Mouse (Mus musculus) yolk sac, embryonic 10.5 days (tissue): ENCODE data around the gene Wdr31.
"Not testable (repeated sequence)": the region's sequence is repeated elsewhere in the genome, so short reads cannot be mapped to it uniquely, and the experiment has no call there.

Experiments
- DNase-seq: peaks from one replicate; pipeline ENCODE4 v3.0.0-alpha.2; 2017; ENCODE audit warnings: low spot score

The Wdr31 gene

DNA sequence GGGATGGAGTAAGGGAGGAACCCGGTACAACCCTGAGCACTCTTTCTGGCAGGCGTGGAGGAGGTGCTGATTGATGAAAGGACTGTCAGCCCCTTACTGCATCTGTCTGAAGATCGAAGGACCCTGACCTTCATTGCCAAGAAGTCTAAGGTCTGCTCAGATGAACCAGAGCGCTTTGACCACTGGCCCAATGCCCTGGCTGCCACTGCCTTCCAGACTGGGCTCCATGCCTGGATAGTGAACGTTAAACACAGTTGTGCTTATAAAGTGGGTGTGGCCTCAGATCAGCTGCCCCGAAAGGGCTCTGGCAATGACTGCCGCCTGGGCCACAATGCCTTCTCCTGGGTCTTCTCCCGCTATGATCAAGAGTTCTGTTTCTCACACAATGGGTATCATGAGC, 25.2 kb upstream of the Wdr31 start:
- no peak for DNase-seq

DNA sequence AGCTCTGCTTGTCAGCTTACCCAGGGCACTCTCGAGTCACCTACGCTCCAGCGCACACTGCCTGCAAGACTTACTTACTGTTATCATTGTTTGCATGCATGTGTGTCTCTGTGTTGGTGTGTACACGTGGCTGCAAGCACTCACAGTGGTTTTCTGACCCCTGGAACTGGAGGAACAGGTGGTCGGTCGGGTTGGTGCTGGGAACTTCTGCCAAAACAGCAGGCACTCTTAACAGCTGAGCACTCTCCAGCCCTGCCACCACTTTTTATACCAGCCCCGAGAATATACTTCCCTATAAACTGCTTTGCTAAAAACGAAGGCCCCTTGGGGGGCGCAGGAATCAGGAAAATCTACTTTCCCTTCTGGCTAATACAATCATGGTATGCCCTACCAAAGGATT, 23.5 kb upstream of the Wdr31 start:
- DNase-seq = no peak

DNA sequence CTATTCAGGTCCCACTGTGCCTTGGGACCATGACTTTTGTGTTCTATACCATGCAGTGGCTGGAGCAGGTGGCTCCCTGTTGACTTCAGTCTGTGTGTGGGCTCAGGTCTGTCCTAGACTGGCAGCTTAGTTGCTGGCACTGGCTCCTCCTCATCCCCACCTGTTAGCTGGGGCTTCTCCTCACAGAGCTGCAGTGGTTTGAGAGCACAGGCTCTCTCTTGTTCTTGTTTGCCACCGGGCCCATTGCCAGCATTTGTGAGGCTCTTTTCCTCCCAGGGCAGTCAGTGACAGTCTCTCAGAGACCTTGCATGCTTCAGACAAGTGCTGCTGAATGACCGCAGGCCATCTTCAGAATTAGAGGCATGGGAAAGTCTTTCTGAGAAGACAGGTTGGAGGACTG, 22.0 kb upstream of the Wdr31 start:
- no peak for DNase-seq

DNA sequence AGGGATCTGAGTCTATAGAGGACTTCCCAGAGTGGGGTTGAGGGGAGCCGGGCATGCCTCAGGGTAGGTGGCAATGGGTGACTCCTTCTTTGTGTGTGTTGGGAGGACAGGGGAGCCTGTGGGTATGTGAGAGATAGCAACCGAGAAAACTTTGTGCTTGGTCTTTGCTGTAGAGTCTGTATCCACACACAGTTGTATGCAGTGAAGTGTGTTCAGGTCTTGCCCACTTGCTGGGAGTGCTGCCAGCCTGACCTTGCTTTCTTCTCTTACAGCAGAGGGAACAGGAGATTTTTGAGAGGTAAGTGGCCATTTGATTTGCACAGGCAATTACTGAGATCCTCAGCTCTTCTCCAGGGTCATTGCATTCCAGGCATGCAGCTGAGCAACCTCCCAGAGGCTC, 17.2 kb upstream of the Wdr31 start:
- no peak for DNase-seq

DNA sequence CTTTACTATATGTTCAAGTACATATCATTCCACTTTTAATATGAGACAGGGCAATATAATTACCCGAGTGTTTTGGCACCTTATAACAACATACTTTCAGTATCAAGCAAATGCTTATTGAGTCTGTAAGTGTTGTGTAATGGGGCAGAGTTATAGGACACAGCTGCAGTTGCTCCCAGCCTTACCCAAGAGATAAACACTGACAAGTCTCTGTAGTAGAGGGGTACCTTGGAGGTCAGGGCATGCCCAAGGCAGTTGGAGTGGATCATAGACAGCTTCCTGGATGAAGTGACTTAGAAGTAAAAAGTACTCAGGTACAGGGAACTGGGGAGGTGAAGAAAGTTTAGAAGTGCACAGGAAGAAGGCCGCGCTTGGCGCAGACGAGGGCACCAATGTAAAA, 16.5 kb upstream of the Wdr31 start:
- DNase-seq = no peak

DNA sequence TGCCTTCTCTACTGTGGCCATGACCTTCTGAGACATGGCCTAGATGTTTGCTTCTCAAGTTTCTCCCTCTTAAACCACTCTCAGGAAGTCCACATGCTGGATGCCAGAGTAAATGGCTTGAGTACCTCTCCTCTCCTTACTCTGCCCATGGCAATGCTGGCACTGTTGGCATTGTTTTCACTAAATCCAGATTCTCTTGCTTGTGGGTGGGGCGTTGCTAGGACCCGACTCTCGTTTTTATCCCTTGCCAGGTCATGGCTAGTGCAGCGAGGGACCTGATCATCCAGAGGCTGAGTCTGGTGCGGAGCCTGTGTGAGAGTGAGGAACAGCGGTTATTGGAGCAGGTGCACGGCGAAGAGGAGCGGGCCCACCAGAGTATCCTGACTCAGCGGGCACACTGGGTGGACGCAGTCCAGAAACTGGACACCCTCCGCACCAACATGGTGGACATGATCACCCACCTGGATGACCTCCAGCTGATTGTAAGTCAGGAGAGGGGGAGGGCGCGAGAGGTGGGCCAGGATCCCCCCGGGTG, 15.5 kb upstream of the Wdr31 start:
- DNase-seq = no peak

DNA sequence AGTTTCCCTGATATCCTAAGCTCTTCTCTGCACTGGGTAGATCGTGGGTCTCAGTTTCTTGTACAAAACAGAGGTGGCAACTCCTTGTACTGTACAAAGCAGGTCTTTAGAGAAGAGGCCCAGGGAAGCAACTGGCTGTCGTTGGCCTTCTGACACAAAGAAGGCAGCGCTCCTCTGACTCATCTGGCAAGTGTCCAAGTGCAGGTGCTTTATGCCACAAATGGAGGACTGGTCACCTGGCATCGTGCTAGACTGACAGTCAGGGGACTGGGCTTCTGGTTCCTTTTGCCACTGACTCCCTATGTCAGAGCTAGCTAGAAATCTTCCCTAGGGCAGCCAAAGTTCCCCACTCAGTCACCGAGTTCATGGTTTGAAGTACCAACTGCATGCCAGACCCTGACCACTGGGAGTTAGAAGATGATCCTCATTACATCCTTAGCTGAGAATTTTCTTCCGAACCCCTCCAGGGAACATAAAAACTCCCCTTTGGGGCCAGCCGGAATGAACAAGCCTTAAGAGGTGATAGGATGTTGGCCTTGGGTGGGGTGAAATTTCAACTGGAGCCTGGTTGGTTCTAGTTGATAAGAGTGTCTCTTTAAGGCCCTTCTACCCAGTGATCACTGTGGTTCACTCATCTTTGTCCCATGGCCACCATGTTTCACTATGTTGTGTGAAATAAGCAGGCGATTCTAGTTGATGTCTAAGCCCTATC, 14.9 kb upstream of the Wdr31 start:
- no peak for DNase-seq

DNA sequence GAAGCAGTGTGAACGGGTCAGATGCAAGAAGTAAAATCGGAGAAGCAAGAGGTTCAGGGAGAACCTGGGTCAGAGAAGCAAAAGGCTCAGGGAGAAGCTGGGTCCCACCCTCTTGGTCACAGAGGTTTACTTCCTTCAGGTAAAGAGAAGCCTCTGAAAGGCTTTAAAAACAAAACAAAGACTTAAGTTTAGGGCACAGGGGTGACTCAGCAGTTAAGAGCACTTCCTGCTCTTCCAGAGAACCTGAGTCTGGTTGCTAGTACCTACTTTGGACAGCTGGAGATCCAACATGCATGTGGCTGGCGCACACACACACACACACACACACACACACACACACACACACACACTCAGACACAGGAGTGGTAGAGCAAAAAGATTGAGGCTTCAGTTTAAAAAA, 14.2 kb upstream of the Wdr31 start:
- no peak for DNase-seq

DNA sequence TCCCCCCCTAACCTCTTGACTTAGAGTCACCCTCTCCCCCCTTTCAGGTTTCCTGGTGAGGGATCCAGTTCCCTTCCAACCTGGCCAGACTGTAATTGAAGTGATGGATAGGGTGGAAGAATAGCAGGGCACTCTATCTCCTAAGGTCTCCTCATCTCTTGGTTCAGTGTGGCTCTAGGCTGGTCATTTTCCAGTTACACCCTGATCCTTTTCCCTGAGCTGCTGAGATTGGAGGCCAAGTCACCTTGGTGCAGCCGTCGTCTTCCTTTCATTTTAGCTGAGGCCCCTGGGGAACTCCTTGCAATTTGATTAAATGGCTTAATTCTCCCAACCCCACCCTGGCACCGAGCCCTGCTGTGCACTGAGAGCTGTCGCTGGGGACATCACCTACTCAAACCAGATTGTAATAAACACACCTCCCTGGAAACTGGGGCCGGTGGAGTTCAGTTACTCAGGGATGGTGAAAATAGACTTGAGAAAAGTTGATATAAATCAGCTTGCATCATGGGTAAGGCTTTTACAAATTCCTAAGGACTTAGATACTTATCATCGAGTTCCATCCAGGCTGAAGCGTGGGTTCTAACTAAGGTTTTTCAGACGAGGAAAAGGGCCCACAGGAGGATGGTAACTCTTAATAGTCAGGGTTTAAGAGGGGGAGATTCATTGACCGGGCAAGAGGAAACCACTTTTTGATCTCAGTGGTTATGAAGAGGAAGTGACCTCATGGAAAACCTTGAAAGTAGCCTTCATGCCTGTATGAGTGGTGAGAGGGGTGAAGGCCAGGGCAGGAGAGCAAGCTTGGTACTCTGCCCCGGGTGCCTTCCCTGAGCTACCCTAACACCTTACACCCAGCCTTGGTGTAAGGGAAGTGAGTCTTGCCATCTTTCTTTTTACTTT, 10.3 kb upstream of the Wdr31 start:
- DNase-seq = no peak

DNA sequence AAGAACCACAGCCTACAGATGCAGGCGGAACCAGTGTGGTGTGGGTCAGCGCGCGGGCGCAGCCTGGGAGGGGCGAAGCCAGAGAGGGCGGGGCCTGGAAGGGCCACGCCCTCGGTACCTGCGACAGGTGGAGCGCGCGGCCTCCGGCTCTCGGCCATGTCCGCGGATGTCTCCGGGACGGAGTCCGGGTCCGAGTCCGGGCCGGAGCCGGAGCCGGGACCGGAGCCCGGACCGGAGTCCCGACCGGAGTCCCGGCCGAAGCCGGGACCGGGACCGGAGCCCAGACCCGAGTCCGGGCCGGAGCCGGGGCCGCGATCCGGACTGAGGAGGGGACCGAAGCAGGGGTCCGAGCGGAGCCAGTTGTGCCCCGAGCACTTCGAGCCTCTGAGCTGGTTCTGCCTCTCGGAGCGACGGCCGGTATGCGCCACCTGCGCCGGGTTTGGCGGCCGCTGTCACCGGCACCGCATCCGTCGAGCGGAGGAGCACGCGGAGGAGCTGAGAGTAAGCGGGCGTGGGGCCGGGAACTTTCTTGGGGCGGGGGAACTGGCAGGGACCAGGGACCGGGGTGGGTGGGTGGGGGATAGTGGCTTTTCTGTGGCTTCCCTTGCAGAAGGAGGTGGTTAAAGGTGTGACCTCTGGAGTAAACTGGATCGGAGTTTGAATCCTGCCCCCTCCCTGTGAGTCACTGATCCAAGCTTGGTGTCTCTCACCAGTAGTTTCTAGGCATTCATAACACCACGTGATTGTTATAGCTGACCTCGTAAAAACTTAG, 9.4 kb upstream of the Wdr31 start, which contains the start of gene Bspry:
Gene Bspry (plus strand): TSS at position 117 of the 772 bp plus-strand sequence.
- DNase-seq = peak; percentile 86

DNA sequence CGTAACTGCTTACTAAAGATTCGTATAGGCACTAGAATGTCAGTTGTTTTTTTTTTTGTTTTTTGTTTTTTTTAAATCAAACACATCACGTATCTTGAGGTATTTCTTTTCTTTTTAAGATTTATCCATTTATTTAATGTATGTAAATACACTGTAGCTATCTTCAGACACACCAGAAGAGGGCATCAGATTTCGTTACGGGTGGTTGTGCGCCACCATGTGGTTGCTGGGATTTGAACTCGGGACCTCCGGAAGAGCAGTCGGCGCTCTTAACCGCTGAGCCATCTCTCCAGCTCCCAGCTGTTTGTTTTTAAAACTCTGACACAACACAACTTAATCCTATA, 8.9 kb upstream of the Wdr31 start:
- not testable (repeated sequence) for DNase-seq

DNA sequence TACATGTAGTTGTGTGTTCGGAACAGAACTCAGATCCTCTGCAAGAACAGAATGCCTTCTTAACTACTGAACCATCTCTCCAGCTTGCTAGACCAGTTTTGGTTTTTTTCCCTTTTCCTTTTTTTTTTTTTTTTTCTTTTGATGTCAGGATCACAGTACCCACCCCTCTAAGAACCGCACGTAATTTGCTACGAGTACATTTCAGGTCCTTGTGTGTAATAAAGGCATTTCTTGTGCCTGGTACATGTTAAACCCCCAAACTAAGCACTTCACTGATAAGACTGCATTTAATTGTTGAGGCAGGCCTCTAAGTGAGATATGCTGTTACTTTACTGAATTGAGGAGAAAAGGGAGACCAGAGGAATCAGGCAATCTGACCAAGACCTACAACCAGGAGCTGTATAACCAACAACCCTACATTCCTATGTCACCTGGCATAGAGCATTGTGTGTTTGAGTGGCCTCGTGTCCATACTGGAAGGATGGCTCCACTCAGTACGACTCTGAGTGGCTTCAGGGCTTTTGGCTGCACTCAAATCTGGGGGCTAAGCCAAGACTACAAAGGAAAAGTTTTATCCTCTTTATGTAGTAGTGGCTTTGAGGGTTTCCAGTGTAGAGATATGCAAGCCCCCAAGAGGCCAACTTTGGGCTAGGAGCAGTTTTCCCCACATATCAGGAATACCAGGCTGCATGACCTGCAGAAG, 7.0 kb upstream of the Wdr31 start:
- DNase-seq = no peak

DNA sequence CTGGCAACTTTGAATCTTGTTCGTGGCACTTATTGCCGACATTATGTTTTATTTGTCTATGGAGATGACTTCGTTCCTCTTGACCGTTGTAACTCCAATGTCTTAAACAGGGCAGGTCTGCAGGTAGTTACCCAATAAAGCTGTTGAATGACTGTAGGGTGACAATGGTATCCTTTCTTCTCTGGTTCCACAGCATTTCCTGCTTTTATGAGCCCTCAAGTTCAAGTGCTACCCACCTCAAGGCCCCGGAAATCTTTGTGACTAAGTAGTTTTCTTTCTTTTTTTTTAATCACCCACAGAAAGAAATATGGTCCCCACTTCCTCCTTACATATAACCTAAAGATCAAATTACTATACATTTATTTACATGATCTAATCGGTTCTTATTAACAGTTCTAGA, 5.1 kb upstream of the Wdr31 start:
- no peak for DNase-seq

DNA sequence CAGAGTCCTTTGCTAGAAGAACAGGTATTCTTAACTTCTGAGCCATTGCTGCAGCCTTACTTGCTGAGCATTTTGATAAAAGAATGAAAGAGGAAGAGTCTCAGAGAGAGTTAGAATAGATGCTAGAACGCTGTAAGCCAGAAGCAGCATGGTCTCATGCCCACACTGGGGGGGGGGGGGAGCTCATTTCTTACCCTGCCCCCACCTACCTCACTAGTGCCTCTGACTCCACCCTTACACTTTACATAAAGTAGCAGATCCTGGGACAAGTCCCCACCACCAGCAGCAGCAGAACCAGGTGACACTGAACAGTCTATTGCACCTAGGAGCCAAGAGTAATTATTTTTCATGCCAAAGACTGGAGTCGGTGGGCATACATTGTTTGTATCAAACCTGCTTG, 4.4 kb upstream of the Wdr31 start:
- no peak for DNase-seq

DNA sequence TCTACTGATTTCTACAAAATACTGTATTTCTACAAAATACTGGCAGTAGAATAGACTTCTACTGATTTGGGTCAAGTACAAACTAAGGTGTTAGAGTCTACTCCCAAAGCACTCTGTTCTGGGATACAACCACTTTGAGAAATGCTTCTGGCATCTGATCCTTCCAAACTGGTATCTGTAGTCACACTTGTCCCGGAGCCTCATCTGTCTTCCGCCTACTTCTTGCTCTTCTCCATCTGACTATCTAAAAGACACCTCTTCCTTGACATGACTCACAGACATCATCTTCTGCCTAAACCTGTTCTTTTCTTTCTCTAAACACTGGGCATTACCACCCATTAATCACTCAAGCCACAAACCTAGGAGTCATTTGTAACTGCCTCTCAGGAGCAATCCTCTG, 1.4 kb upstream of the Wdr31 start:
- no peak for DNase-seq

DNA sequence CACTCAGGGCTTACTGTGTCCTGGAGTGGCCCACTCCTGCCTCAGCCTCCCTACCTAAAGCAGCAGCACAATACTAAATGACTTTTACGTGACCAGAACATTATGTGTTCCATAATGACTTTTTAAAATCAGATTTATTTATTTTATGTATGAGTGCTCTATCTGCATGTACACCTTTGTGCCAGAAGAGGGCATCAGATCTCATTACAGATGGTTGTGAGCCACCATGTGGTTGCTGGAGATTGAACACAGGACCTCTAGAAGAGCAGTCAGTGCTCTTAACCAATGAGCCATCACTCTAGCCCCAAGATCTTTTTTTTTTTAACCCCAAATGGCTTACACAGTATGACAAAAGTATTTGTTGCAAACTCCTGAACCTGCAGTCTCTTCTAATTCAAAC, 2.5 kb downstream of the Wdr31 start:
- no peak for DNase-seq

DNA sequence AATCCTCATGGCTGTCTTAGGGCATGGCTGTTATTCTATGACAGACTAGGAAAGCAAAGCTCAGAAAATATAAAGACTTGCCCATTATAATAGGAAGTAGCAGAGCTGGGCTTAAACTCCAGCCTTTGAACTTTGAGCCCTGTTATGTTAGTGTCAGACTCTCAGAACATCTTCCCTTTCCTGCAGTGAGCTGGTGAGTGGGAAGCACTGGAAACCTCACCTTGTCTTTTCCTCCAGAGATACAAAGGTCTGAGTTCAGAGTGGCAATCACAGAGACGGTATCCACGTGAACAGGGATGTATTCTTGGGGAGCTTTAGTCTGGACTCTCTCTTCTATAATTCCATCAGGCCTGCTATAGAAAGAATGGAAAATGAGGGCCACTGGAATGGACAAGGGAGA, 7.6 kb downstream of the Wdr31 start:
- no peak for DNase-seq

DNA sequence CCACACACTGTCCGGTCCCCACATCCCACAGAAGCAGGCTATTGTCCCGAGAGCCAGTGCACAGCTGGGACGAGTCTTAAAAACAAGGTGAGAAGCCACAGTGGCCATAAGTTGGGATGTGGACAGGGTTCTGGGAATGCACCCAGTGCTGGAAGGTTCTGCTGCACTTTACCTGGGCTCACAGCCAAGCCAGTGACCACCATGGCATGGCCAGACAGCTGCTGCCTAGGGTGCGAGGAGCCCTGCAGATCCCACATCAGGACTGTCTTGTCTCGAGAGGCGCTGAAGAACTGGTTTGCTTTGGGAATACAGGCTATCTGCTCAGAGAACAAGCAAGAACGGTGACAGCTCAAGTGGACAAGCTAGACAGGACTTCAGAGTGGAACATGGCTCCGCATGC, 10.3 kb downstream of the Wdr31 start:
- no peak for DNase-seq

DNA sequence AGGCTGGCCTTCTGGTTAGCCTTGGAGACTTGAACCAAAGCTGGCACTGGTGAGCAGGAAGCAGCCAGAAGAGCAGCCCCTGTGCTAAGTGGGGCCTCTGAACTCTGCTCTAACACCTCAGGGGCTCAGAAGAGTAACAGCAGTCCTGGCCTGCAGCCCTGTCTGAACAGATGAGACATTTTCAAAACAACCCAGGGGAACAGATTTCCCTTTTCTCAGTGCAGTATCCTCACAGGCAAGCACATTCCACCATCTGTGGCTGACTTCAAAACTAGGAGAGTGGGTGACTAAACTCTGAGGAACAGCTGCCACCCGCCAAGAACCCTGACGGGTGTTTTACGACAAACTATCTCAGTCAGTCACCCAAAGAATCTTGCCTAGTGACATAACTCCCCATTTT, 11.6 kb downstream of the Wdr31 start:
- no peak for DNase-seq

DNA sequence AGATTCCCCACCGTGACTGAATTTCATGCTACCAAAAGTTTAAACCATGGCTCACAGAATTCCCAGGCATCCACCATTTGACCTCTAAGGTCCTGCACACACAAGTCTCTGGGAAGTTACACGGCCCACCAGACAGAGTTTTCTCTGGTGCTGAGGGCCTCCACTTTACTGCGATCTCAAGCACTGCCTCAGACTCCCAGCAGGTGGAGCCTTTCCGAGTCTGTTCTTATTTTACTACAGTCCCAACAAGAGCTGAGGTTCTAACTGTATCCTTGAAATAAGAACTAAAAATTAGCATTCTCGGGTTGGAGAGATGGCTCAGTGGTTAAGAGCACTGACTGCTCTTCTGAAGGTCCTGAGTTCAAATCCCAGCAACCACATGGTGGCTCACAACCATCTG, 15.7 kb downstream of the Wdr31 start:
- DNase-seq = no peak

DNA sequence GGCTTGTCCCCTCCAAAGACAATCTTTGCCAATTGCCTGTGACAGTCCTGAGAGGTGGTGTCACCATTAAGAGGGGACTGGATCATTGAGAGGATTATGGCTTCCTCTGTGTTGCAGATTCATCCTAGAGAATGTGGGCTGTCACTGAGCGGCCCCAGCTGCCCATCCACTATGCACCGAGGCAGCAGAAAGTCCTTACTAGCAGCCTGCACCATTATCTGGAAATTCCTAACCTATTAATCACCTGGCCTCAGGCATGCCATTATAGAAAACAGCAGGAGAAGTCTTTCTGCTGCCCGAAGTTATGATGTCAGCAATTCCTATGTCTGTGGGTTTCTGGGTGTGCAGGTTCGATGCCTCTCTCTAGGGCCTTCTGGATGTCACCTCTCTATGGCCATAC, 29.7 kb downstream of the Wdr31 start:
- peak; percentile 55 for DNase-seq

DNA sequence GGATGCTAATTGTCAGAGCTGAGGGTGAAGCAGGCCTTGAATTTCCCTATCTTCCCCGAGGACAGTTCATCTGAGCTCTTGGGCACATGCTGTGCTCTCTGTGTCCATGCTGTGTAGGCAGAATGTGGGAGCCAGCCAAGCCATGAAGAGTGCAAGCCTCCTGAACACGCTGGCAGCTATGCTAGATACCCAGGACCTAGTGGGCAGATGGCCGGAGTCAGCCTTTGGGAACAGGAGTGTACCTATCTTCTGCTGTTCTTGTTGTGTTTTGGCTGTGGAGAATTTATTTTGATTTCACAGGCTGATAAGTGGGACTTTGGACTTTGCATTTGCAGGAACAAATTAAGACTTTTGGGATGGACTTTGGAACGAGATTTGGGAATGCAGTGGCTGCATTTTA, 30.2 kb downstream of the Wdr31 start:
- DNase-seq = peak; percentile 56
